In the genomic region with DNA sequence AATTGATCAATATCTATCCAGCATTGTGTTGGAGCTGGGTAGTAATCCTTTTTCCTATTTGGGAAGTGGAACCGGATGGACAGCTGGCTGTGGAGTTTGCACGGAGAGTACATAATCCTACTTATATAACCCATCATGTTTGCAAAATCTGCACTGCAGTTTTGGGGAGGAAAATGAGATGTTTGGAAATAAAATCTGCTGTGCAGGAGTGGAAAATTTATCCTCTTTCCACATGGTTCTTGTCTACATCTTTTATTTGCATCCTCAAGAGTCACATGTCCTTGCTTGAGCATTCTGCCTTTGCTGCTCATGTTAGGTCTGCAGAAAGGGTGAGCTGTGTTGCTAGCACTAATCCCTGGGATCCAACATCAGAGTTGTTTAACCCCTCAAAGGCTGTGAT, we compare ENCODE assay signal across 25 mouse cellular contexts. TPM values are rescaled to one million over a fixed set of nuclear protein-coding genes. Genes with fewer than 3 reads are reported as not detected.
DNase-seq lines count a peak whose midpoint lies in the region; ATAC-seq lines count a peak whose summit lies in the region.
"Had no signal": no experiment of that assay in that cellular context is flagged by ENCODE, and none has a peak within 500 bp of the region (broad histone marks: within the 10 kb centered on the region; RNA-seq: fewer than 3 reads in every experiment).

No protein-coding gene starts in this region.

- no peaks in the 10 kb centered on the region for H3K36me3 ChIP-seq in embryonic facial prominence, embryonic 14.5 days (ENCODE audit: control insufficient read depth, insufficient read depth, low read length)
- no peaks in the 10 kb centered on the region for H3K36me3 ChIP-seq in embryonic facial prominence, embryonic 10.5 days (replicated peaks)
- H3K36me3 ChIP-seq in kidney, embryonic 14.5 days (ENCODE audit: control insufficient read depth, insufficient read depth, low read length) = no peaks in the 10 kb centered on the region
- H3K36me3 ChIP-seq: forebrain, embryonic 10.5 days; hindbrain, embryonic 15.5 days; intestine, embryonic 15.5 days; limb, embryonic 12.5 days; liver, embryonic 13.5 days had no signal

- H3K9me3 ChIP-seq in embryonic facial prominence, embryonic 14.5 days (ENCODE audit: control insufficient read depth, low read length) = no peaks in the 10 kb centered on the region
- H3K9me3 ChIP-seq in embryonic facial prominence, embryonic 10.5 days = no peaks in the 10 kb centered on the region
- no peaks in the 10 kb centered on the region for H3K9me3 ChIP-seq in kidney, embryonic 14.5 days (ENCODE audit: control insufficient read depth, low read length)
- H3K9me3 ChIP-seq: forebrain, embryonic 10.5 days; hindbrain, embryonic 15.5 days; intestine, embryonic 15.5 days; limb, embryonic 12.5 days; liver, embryonic 13.5 days had no signal

- no peak overlapping the region for H3K9ac ChIP-seq in embryonic facial prominence, embryonic 14.5 days (ENCODE audit: low read depth, low read length)
- no peak overlapping the region for H3K9ac ChIP-seq in kidney, embryonic 14.5 days (ENCODE audit: low read depth, low read length)
- H3K9ac ChIP-seq: forebrain, postnatal 0 days; hindbrain, embryonic 15.5 days; intestine, embryonic 15.5 days; limb, embryonic 12.5 days; liver, embryonic 13.5 days; lung, embryonic 14.5 days had no signal

- no peak for ATAC-seq in embryonic facial prominence, embryonic 14.5 days (ENCODE audit: low read depth)
- no peak for ATAC-seq in kidney, embryonic 14.5 days (ENCODE audit: low FRiP score, low TSS enrichment)
- ATAC-seq: forebrain, postnatal 0 days; intestine, embryonic 15.5 days had no signal

- H3K27ac ChIP-seq in embryonic facial prominence, embryonic 14.5 days (replicated peaks; ENCODE audit: low read depth, low read length) = no peak overlapping the region; the same call in 1 of the 2 replicates
- no peak overlapping the region for H3K27ac ChIP-seq in embryonic facial prominence, embryonic 10.5 days (replicated peaks)
- no peak overlapping the region for H3K27ac ChIP-seq in kidney, embryonic 14.5 days (ENCODE audit: low read depth, low read length)
- H3K27ac ChIP-seq: forebrain, embryonic 10.5 days; heart, adult 2 months; hindbrain, embryonic 15.5 days; intestine, embryonic 15.5 days; limb, embryonic 12.5 days; liver, embryonic 13.5 days had no signal

- DNase-seq in embryonic facial prominence, embryonic 14.5 days (ENCODE audit: low spot score) = peak; percentile 31
- no peak for DNase-seq in embryonic facial prominence, embryonic 10.5 days (ENCODE audit: low spot score)
- peak; percentile 48 to 50 for DNase-seq in left cerebral cortex, adult 18-20 months (ENCODE audit: low spot score in 2 of 2)
- DNase-seq in left cerebral cortex, postnatal 10 days (ENCODE audit: extremely low spot score in 1 of 2, low spot score in 2 of 2) = no peak
- DNase-seq in layer of hippocampus, adult 9-10 months (ENCODE audit: low spot score) = peak; percentile 51
- DNase-seq in left cerebral cortex, postnatal 36 days (ENCODE audit: low spot score in 2 of 2) = peak; percentile 28 to 32
- DNase-seq in spleen, adult 12 weeks (ENCODE audit: low spot score) = no peak
- DNase-seq: adrenal gland, postnatal 10 days; cerebellum, postnatal 10 days; embryo, embryonic 11 days; forebrain, postnatal 0 days; gastrocnemius, postnatal 25 days; heart, adult 2 months; heart, postnatal 36 days; kidney, adult 9 months; kidney, postnatal 36 days; liver, embryonic 13.5 days; lung, embryonic 14.5 days; lung, postnatal 36 days; thymus, postnatal 4 days had no signal

- H3K4me2 ChIP-seq in embryonic facial prominence, embryonic 14.5 days (ENCODE audit: low read depth, low read length) = no peak overlapping the region
- no peak overlapping the region for H3K4me2 ChIP-seq in kidney, embryonic 14.5 days (replicated peaks; ENCODE audit: low read depth, low read length)
- H3K4me2 ChIP-seq: hindbrain, embryonic 15.5 days; intestine, embryonic 15.5 days; limb, embryonic 12.5 days; liver, embryonic 13.5 days; lung, embryonic 14.5 days had no signal

- no peak overlapping the region for H3K4me3 ChIP-seq in embryonic facial prominence, embryonic 14.5 days (ENCODE audit: low read depth, low read length)
- H3K4me3 ChIP-seq in embryonic facial prominence, embryonic 10.5 days = no peak overlapping the region
- no peak overlapping the region for H3K4me3 ChIP-seq in kidney, embryonic 14.5 days (ENCODE audit: low read length)
- H3K4me3 ChIP-seq: forebrain, embryonic 10.5 days; heart, adult 2 months; hindbrain, embryonic 15.5 days; intestine, embryonic 15.5 days; limb, embryonic 12.5 days; liver, embryonic 13.5 days had no signal

- H3K4me1 ChIP-seq in embryonic facial prominence, embryonic 14.5 days (ENCODE audit: control insufficient read depth, insufficient read depth, low read length) = no peaks in the 10 kb centered on the region
- no peaks in the 10 kb centered on the region for H3K4me1 ChIP-seq in embryonic facial prominence, embryonic 10.5 days
- H3K4me1 ChIP-seq in kidney, embryonic 14.5 days (ENCODE audit: control insufficient read depth, insufficient read depth, low read length) = no peaks in the 10 kb centered on the region
- H3K4me1 ChIP-seq: hindbrain, embryonic 15.5 days; intestine, embryonic 15.5 days; limb, embryonic 12.5 days; liver, embryonic 13.5 days had no signal

- intact Hi-C loops in left cerebral cortex, postnatal 10 days (cut with DNase I) = loop anchor here (10.0 kb wide), 1 partner anchor 1638 kb away; no protein-coding TSS in a partner anchor
- intact Hi-C loops in left cerebral cortex, postnatal 36 days (cut with DNase I) = no loop called here

- H3K27me3 ChIP-seq in embryonic facial prominence, embryonic 14.5 days (replicated peaks; ENCODE audit: control insufficient read depth, insufficient read depth, low read length) = no peaks in the 10 kb centered on the region
- H3K27me3 ChIP-seq in embryonic facial prominence, embryonic 10.5 days (replicated peaks; ENCODE audit: low read depth, poor library complexity, severe bottlenecking) = no peaks in the 10 kb centered on the region
- no peaks in the 10 kb centered on the region for H3K27me3 ChIP-seq in kidney, embryonic 14.5 days (ENCODE audit: control insufficient read depth, insufficient read depth, low read length)
- H3K27me3 ChIP-seq: hindbrain, embryonic 15.5 days; intestine, embryonic 15.5 days; limb, embryonic 12.5 days; liver, embryonic 13.5 days had no signal

- WGBS in embryonic facial prominence, embryonic 14.5 days = 49% methylated on average over 2 of the region's 2 CpGs
- WGBS in embryonic facial prominence, embryonic 10.5 days = 91% methylated on average over 2 of the region's 2 CpGs
- WGBS in kidney, embryonic 14.5 days = 77% methylated on average over 2 of the region's 2 CpGs

RNA-seq across cellular contexts. Expression of gene Ccng1, which starts 31.8 kb away (rescaled TPM):
- polyA plus RNA-seq in embryonic facial prominence, embryonic 14.5 days (2014; fragmentation: Nextera tagmentation; extraction: Ambion mirVana) = 69.3 and 85.7 TPM in 2 replicates
- 31.2 and 31.5 TPM in 2 replicates for polyA plus RNA-seq in embryonic facial prominence, embryonic 10.5 days (2016; fragmentation: Nextera tagmentation; extraction: Ambion mirVana)
- total RNA-seq in left cerebral cortex, adult 18-20 months (2021) = 10 to 100 TPM; 69.5 to 85.5 TPM
- 10 to 100 TPM; 46.5 to 46.9 TPM for total RNA-seq in left cerebral cortex, postnatal 10 days (2021)
- 10 to 100 TPM; 61.7 to 70.4 TPM for total RNA-seq in left cerebral cortex, postnatal 36 days (2021)
- 24.7 and 35.2 TPM in 2 replicates for polyA plus RNA-seq in kidney, embryonic 14.5 days (2014; fragmentation: Nextera tagmentation; extraction: Ambion mirVana)

RNA-seq across cellular contexts. Expression of gene Nudcd2, which starts 53.4 kb away (rescaled TPM):
- 122 and 138 TPM in 2 replicates for polyA plus RNA-seq in embryonic facial prominence, embryonic 14.5 days (2014; fragmentation: Nextera tagmentation; extraction: Ambion mirVana)
- 222 and 227 TPM in 2 replicates for polyA plus RNA-seq in embryonic facial prominence, embryonic 10.5 days (2016; fragmentation: Nextera tagmentation; extraction: Ambion mirVana)
- 10 to 100 TPM; 17.0 to 19.5 TPM for total RNA-seq in left cerebral cortex, adult 18-20 months (2021)
- total RNA-seq in left cerebral cortex, postnatal 10 days (2021) = 10 to 100 TPM; 18.3 to 23.7 TPM
- 10 to 100 TPM; 18.1 to 21.3 TPM for total RNA-seq in left cerebral cortex, postnatal 36 days (2021)
- polyA plus RNA-seq in kidney, embryonic 14.5 days (2014; fragmentation: Nextera tagmentation; extraction: Ambion mirVana) = 204 and 255 TPM in 2 replicates

RNA-seq across cellular contexts. Expression of gene Hmmr, which starts 53.7 kb away (rescaled TPM):
- polyA plus RNA-seq in embryonic facial prominence, embryonic 14.5 days (2014; fragmentation: Nextera tagmentation; extraction: Ambion mirVana) = 35.2 and 38.3 TPM in 2 replicates
- polyA plus RNA-seq in embryonic facial prominence, embryonic 10.5 days (2016; fragmentation: Nextera tagmentation; extraction: Ambion mirVana) = 59.2 and 59.4 TPM in 2 replicates
- total RNA-seq in left cerebral cortex, adult 18-20 months (2021) = under 1 TPM; 0.14 to 0.33 TPM
- 1 to 10 TPM; 2.5 TPM for total RNA-seq in left cerebral cortex, postnatal 10 days (2021)
- under 1 TPM; 0.74 to 0.82 TPM for total RNA-seq in left cerebral cortex, postnatal 36 days (2021)
- 55.6 and 56.6 TPM in 2 replicates for polyA plus RNA-seq in kidney, embryonic 14.5 days (2014; fragmentation: Nextera tagmentation; extraction: Ambion mirVana)

Comparison
In these comparisons a context has a peak if more than half of its experiments do, and no peak if none do; other contexts are left out.
1. DNase-seq: peak in embryonic facial prominence, embryonic 14.5 days (single experiment), left cerebral cortex, adult 18-20 months (2 of 2), layer of hippocampus, adult 9-10 months (single experiment) and left cerebral cortex, postnatal 36 days (2 of 2); none in embryonic facial prominence, embryonic 10.5 days (single experiment), left cerebral cortex, postnatal 10 days (0 of 2) and spleen, adult 12 weeks (single experiment).